Mouse (Mus musculus): ENCODE results near the gene Nup62. TPM values are rescaled to one million over a fixed set of nuclear protein-coding genes. Genes with fewer than 3 reads are reported as not detected.

Nup62 gene
- polyA plus RNA-seq, 1 experiment from 2014 or later = 73.5 TPM

- no peak overlapping the region for H3K27ac ChIP-seq
- ATAC-seq = no peak
- H3K36me3 ChIP-seq (ENCODE audit: poor library complexity, severe bottlenecking) = peaks cover 1% of the 10 kb centered on the region; the same call in 1 of the 2 replicates
- no peak overlapping the region for H3K4me3 ChIP-seq
- 82% methylated on average over 3 of the region's 3 CpGs for WGBS
- 0 out of 2 replicates have a peak overlapping the region, but pooled peaks have one; percentile 34 for H3K9ac ChIP-seq
- no peaks in the 10 kb centered on the region for H3K9me3 ChIP-seq (replicated peaks)
- no peaks in the 10 kb centered on the region for H3K27me3 ChIP-seq
- H3K4me2 ChIP-seq = peak overlapping the region; percentile 84; the same call in 1 of the 2 replicates
- peaks cover 58% of the 10 kb centered on the region for H3K4me1 ChIP-seq
Measured at GRCm38 (mm10) chr7:44820525-44820924, 4.6 kb downstream of the Nup62 start.

DNA sequence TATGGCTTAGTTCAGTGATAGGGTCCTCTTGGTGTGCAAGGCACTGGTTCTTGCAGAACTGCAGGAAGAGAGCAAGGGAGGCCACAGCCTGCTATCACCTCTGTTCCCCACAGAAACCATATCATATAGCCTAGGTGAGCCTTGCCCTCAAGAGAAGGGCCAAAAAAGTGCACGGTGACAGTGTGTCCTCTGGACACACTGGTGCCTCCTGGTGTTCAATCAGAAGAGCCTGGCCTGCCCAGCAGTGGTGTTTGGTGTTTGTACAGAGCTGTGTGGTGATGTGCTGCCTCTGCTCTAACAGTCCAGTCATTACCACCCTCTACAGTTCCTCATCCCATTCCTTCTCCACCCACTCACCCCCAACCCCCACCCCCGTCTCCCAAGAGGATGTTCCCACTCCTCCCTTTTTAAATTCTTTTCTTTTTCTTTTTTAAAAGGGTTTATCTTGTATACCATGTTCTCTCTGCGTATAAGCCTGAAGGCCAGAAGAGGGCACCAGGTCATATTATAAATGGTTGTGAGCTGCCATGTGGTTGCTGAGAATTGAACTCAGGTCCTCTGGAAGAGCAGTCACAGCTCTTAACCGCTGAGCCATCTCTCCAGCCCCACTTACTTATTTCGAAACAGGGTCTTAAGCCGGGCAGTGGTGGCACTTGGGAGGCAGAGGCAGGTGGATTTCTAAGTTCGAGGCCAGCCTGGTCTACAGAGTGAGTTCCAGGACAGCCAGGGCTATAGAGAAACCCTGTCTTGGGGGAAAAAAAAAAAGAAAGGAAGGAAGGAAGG is 6.0 kb downstream of the Nup62 start:
- Histone ChIP-seq H3K4me3 (no peak overlapping the region), H3K9ac (no peak overlapping the region), H3K36me3 (ENCODE audit: poor library complexity, severe bottlenecking) (peaks cover 6% of the 10 kb centered on the region; the same call in 1 of the 2 replicates), H3K4me1 (peaks cover 58% of the 10 kb centered on the region), H3K9me3 (replicated peaks) (no peaks in the 10 kb centered on the region), H3K27ac (no peak overlapping the region), H3K27me3 (no peaks in the 10 kb centered on the region), H3K4me2 (no peak overlapping the region; the same call in 1 of the 2 replicates)
- ATAC-seq = no peak
- WGBS = 86% methylated on average over 7 of the region's 7 CpGs

GRCm38 (mm10) chr7:44823409-44823808 is 7.5 kb downstream of the Nup62 start:
- WGBS = 37% methylated on average over 7 of the region's 7 CpGs
- peaks cover 42% of the 10 kb centered on the region for H3K4me1 ChIP-seq
- no peak overlapping the region for H3K27ac ChIP-seq
- no peaks in the 10 kb centered on the region for H3K27me3 ChIP-seq
- H3K4me3 ChIP-seq = no peak overlapping the region
- H3K36me3 ChIP-seq (ENCODE audit: poor library complexity, severe bottlenecking) = peaks cover 13% of the 10 kb centered on the region
- ATAC-seq = no peak
- H3K9me3 ChIP-seq (replicated peaks) = no peaks in the 10 kb centered on the region
- H3K4me2 ChIP-seq = no peak overlapping the region
- no peak overlapping the region for H3K9ac ChIP-seq

DNA sequence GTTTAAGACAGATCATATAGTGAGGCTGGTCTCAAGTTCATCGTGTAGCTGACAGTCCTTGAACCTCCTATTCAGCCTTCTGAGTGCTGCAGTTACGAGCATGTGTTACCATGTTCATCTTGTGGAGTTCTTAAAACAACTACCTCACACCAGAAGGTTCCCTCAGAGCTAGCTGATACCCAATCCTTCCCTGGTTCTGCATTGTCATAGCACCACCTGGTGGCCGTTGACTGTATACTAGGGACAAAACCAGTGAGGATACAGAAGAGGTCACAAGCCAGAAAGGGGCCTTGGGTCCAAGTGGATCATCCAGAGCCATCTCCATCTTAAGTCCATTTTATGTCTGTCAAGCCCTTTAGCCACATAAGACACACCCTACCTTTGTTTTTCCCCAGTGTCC is 9.0 kb downstream of the Nup62 start:
- peaks cover 27% of the 10 kb centered on the region for H3K36me3 ChIP-seq (ENCODE audit: poor library complexity, severe bottlenecking)

DNA sequence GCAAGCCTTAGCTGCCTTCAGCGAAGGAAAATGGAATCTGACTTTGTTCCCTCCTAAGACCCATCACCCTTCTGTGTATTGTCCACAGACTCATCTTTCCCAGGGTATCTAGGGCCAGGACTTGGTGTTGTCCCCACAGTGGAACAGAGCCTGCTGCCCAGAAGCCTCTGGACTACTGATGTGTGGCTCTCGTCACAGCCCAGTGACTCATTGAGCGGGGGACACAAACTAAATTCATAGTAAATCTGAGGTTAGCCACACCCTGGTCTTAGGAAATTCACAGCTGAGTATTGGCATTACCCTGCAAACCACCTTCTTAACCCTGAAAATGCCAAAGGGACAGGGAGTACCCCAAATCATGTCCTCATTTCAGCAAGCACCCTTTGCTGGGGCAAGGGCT is 10.9 kb downstream of the Nup62 start:
- Histone ChIP-seq H3K9me3 (replicated peaks) (no peaks in the 10 kb centered on the region), H3K4me2 (no peak overlapping the region), H3K4me1 (peaks cover 13% of the 10 kb centered on the region), H3K4me3 (no peak overlapping the region), H3K27ac (no peak overlapping the region), H3K36me3 (ENCODE audit: poor library complexity, severe bottlenecking) (peaks cover 46% of the 10 kb centered on the region), H3K27me3 (no peaks in the 10 kb centered on the region), H3K9ac (no peak overlapping the region)
- 89% methylated on average over 3 of the region's 3 CpGs for WGBS
- no peak for ATAC-seq

More for the DNA sequence above, 9.0 kb downstream of the Nup62 start:
- Histone ChIP-seq H3K27me3 (no peaks in the 10 kb centered on the region), H3K4me1 (peaks cover 28% of the 10 kb centered on the region), H3K4me2 (no peak overlapping the region), H3K9me3 (replicated peaks) (no peaks in the 10 kb centered on the region), H3K4me3 (no peak overlapping the region), H3K9ac (no peak overlapping the region), H3K27ac (no peak overlapping the region)
- ATAC-seq = peak; percentile 70
- 22% methylated on average over 3 of the region's 3 CpGs for WGBS

DNA sequence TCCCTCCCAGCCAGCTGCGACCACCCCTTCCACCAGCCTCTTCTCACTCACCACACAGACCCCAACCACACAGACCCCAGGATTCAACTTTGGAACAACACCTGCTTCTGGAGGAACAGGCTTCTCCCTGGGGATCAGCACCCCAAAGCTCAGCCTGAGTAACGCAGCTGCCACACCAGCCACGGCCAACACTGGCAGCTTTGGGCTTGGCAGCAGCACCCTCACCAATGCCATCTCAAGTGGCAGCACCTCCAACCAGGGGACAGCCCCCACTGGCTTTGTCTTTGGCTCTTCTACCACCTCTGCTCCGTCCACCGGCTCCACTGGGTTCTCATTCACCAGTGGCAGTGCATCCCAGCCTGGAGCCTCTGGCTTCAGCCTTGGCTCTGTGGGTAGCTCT is 12.8 kb downstream of the Nup62 start:
- H3K27me3 ChIP-seq = no peaks in the 10 kb centered on the region
- WGBS = 88% methylated on average over 5 of the region's 5 CpGs
- H3K9me3 ChIP-seq (replicated peaks) = no peaks in the 10 kb centered on the region
- H3K36me3 ChIP-seq (ENCODE audit: poor library complexity, severe bottlenecking) = peaks cover 52% of the 10 kb centered on the region
- no peak overlapping the region for H3K9ac ChIP-seq
- no peak for ATAC-seq
- H3K4me2 ChIP-seq = no peak overlapping the region
- no peak overlapping the region for H3K4me3 ChIP-seq
- H3K27ac ChIP-seq = no peak overlapping the region
- peaks cover 2% of the 10 kb centered on the region; the same call in 1 of the 2 replicates for H3K4me1 ChIP-seq

- no peaks in the 10 kb centered on the region for H3K27me3 ChIP-seq
- H3K9ac ChIP-seq = no peak overlapping the region
- H3K4me2 ChIP-seq = no peak overlapping the region
- H3K4me1 ChIP-seq = no peaks in the 10 kb centered on the region
- no peak for ATAC-seq
- WGBS = 79% methylated on average over 4 of the region's 4 CpGs
- H3K27ac ChIP-seq = no peak overlapping the region
- H3K36me3 ChIP-seq (ENCODE audit: poor library complexity, severe bottlenecking) = peaks cover 44% of the 10 kb centered on the region
- H3K4me3 ChIP-seq = no peak overlapping the region
- H3K9me3 ChIP-seq (replicated peaks) = no peaks in the 10 kb centered on the region
Measured at GRCm38 (mm10) chr7:44832763-44833162, 16.9 kb downstream of the Nup62 start.

DNA sequence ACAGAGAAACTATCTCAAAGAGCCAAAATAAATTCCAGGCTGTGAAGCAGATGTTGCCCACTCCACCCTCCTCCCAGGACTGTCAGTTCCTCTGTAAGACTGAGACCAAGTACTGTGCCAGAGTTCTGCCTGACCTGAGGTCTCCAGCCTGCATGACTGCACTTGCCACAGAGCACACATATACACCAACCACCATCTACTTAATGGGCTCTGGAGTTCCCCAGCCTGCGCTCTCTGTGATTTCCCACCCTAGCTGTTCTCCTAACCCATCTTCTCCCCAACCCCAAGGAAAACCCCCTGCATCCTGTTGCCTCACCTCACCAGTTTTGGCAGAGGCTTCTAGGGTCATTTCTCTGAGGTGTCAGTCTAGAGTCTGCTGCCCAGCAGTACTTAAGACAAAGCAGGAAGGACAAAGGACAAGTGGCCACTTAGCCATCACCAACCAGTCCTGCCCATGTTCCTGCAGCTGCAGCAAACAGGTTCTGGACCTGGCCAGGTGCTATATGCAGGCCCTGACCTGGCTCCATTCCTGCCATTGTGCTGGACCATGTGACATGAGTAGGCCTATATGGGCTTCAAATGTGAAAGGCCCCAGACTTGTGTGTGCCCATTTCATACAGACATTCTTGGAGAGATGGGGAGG is 19.6 kb downstream of the Nup62 start:
- no peak overlapping the region for H3K4me2 ChIP-seq
- no peak overlapping the region for H3K27ac ChIP-seq
- no peaks in the 10 kb centered on the region for H3K9me3 ChIP-seq (replicated peaks)
- no peak overlapping the region for H3K9ac ChIP-seq
- peaks cover 26% of the 10 kb centered on the region for H3K36me3 ChIP-seq (ENCODE audit: poor library complexity, severe bottlenecking)
- no peak for ATAC-seq
- no peak overlapping the region for H3K4me3 ChIP-seq
- WGBS = 86% methylated on average over 1 of the region's 1 CpGs
- peaks cover 12% of the 10 kb centered on the region for H3K4me1 ChIP-seq
- peaks cover 24% of the 10 kb centered on the region for H3K27me3 ChIP-seq

DNA sequence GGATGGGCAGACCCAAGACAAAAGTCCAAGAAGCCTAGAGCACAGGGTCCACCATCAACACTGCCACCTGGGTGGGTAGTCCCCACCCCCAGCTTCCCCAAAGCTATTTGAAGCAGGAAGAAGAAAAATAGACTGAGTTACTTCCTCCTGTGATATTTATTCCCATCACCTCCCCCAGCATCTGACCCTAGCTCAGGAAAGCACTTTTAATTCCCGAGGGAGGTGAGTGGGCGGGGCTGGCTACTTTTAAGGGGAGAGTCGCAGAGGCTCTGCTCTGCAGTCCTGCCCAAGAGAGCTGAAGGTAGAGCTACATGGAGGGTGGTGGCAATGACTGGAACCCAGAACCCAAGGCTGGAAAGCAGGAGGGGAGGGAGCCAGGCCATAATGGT is 20.1 kb downstream of the Nup62 start:
- WGBS = 56% methylated on average over 3 of the region's 3 CpGs
- Histone ChIP-seq H3K36me3 (ENCODE audit: poor library complexity, severe bottlenecking) (peaks cover 26% of the 10 kb centered on the region), H3K27ac (no peak overlapping the region), H3K4me3 (no peak overlapping the region), H3K9ac (no peak overlapping the region), H3K4me1 (peaks cover 12% of the 10 kb centered on the region), H3K9me3 (replicated peaks) (no peaks in the 10 kb centered on the region), H3K27me3 (peaks cover 29% of the 10 kb centered on the region), H3K4me2 (no peak overlapping the region)
- ATAC-seq = no peak

DNA sequence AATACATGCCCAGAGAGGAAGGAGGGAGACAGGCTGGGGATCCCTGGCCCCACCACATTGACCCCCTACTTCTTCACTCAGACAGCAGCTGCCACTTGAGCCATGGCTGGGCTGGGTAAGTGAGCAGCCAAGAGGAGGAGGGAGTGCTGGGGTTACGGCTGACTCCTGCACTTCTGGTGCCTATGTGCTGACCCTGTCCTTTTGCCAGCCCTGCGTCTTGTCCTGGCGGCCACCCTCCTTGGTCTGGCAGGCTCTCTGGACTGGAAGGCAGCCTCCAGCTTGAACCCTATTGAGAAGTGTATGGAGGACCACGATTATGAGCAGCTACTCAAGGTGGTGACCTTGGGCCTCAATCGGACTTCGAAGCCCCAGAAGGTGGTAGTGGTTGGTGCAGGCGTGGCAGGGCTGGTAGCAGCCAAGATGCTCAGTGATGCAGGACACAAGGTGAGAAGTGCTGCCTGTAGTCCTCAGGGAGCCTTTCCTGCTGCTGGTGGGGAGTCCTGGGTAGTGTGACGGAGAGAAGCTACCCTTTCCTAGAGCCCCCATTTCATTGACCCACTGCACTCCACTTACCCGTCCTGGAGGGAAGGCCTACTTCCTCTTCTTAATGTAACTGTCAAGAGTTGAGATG is 20.6 kb downstream of the Nup62 start:
- H3K4me3 ChIP-seq = no peak overlapping the region

DNA sequence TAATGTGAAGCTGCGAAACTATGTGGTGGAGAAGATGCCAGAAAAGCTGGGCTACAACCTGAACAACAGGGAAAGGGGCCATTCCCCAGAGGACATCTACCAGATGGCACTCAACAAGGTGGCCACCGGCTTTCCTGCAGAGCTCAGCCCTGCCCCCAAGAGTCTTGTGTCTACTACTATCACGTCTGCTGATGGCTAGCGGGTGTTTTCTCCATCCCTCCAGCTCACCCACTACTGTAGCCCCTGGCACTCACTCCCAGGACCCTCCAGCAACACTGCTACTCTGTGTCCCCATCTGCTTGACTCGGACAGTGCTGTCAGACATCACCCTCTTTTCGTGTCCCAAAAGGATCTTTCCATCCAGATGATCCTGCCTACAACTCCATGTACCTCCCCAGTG is 22.2 kb downstream of the Nup62 start:
- H3K4me1 ChIP-seq = peaks cover 12% of the 10 kb centered on the region
- H3K4me3 ChIP-seq = no peak overlapping the region
- peaks cover 35% of the 10 kb centered on the region for H3K27me3 ChIP-seq
- no peak overlapping the region for H3K4me2 ChIP-seq
- ATAC-seq = no peak
- H3K36me3 ChIP-seq (ENCODE audit: poor library complexity, severe bottlenecking) = peaks cover 32% of the 10 kb centered on the region
- no peaks in the 10 kb centered on the region for H3K9me3 ChIP-seq (replicated peaks)
- no peak overlapping the region for H3K9ac ChIP-seq
- no peak overlapping the region for H3K27ac ChIP-seq
- 91% methylated on average over 6 of the region's 6 CpGs for WGBS

More for the DNA sequence above, 20.6 kb downstream of the Nup62 start:
- Histone ChIP-seq H3K4me2 (no peak overlapping the region), H3K27ac (no peak overlapping the region), H3K27me3 (peaks cover 35% of the 10 kb centered on the region), H3K9ac (no peak overlapping the region), H3K4me1 (peaks cover 12% of the 10 kb centered on the region), H3K9me3 (replicated peaks) (no peaks in the 10 kb centered on the region), H3K36me3 (ENCODE audit: poor library complexity, severe bottlenecking) (peaks cover 25% of the 10 kb centered on the region)
- ATAC-seq = no peak
- 87% methylated on average over 9 of the region's 9 CpGs for WGBS

DNA sequence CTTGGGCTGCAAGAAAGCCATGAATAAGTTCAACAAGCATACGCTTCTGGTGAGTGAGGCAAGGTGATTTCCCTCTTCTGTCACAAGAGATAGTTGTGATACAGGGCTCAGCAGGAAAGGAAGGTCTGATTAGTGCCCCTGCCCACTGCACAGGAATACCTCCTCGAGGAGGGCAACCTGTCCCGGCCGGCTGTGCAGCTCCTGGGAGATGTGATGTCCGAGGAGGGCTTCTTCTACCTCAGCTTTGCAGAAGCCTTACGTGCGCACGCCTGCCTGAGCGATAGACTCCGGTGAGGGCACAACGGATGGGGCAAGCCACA is 23.2 kb downstream of the Nup62 start:
- Histone ChIP-seq H3K9ac (peak overlapping the region; percentile 60), H3K4me3 (peak overlapping the region; percentile 31), H3K27me3 (peaks cover 35% of the 10 kb centered on the region), H3K9me3 (replicated peaks) (no peaks in the 10 kb centered on the region), H3K4me2 (peak overlapping the region; percentile 62), H3K4me1 (peaks cover 12% of the 10 kb centered on the region), H3K36me3 (ENCODE audit: poor library complexity, severe bottlenecking) (peaks cover 43% of the 10 kb centered on the region), H3K27ac (no peak overlapping the region)
- 32% methylated on average over 11 of the region's 11 CpGs for WGBS
- ATAC-seq = no peak

Measured in forebrain, embryonic 13.5 days (tissue).